Mouse (Mus musculus) ovary, adult 2 months (tissue): Measurements from ENCODE around the gene Crip2. TPM values are rescaled to one million over a fixed set of nuclear protein-coding genes. Genes with fewer than 3 reads are reported as not detected.

Experiments used
- polyA plus RNA-seq: library from polyadenylated mRNA; depleted of rRNA; stranded (reverse); fragments of >200 nt; gene quantifications from 2 replicates; pipeline ENCODE4 v1.2.3, GENCODE M21; 2012; rRNA removed

Gene Crip2
- 434 and 442 TPM in 2 replicates for polyA plus RNA-seq

GRCm38 (mm10) chr12:113139908-113140615 is at the start of gene Crip2:
TSS of gene Crip2 (plus strand) at chr12:113140236.

GRCm38 (mm10) chr12:113097749-113098281 is 42.2 kb upstream of the Crip2 start, which contains the start of gene Mta1:
TSS of gene Mta1 (plus strand) at chr12:113098278.

GRCm38 (mm10) chr12:113146112-113147057 is 6.3 kb downstream of the Crip2 start, which contains the start of gene Crip1:
TSS of gene Crip1 (plus strand) at chr12:113146316.

GRCm38 (mm10) chr12:113155887-113156539 is 16.0 kb downstream of the Crip2 start, which contains the start of gene Tedc1:
TSS of gene Tedc1 (plus strand) at chr12:113156421.

GRCm38 (mm10) chr12:113185442-113186291 is 45.6 kb downstream of the Crip2 start, which contains the start of gene Tmem121:
TSS of gene Tmem121 (plus strand) at chr12:113185930.

Other genes starting within 250 kb of the Crip2 start
- 51.9 and 56.8 TPM in 2 replicates for gene Jag2, start 210.5 kb upstream of the Crip2 start, polyA plus RNA-seq
- 59.3 and 65.9 TPM in 2 replicates for gene Nudt14, start 198.1 kb upstream of the Crip2 start, polyA plus RNA-seq
- 154 and 177 TPM in 2 replicates for gene Btbd6, start 163.8 kb upstream of the Crip2 start, polyA plus RNA-seq
- gene Brf1, start 139.5 kb upstream of the Crip2 start, polyA plus RNA-seq, result 187 and 302 TPM in 2 replicates
- 62.7 and 66.0 TPM in 2 replicates for gene Pacs2, start 125.7 kb upstream of the Crip2 start, polyA plus RNA-seq
- gene Tex22, start 65.7 kb upstream of the Crip2 start, polyA plus RNA-seq, result 0.55 TPM in 1 of 2 replicates, not detected in the other
- 179 and 223 TPM in 2 replicates for gene Mta1, start 42.0 kb upstream of the Crip2 start, polyA plus RNA-seq
- 603 and 886 TPM in 2 replicates for gene Crip1, start 6.1 kb downstream of the Crip2 start, polyA plus RNA-seq
- gene Tedc1, start 16.2 kb downstream of the Crip2 start, polyA plus RNA-seq, result 13.4 and 19.0 TPM in 2 replicates
- 11.3 and 12.8 TPM in 2 replicates for gene Tmem121, start 45.7 kb downstream of the Crip2 start, polyA plus RNA-seq